In the genomic region with DNA sequence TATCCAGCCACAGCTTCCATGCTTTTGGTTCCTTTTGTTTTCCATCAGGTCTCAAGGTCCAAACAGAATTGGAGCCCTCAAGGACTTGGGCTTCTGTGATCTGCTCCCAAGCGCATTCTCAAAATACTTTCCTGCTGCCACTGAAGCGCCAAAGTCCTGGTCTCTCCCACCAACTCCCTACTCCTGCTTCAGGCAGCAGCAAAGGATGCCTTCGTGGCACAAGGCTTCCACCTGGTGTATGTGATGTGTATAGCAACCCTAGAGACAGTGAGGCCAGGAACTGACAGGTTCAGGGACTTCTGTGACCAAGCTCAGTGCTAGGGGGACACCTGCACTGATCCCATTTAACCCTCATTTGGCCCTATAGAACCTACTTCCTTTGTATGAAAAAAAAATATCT, we compare ENCODE assay signal across 8 mouse cellular contexts. TPM values are rescaled to one million over a fixed set of nuclear protein-coding genes. Genes with fewer than 3 reads are reported as not detected.
A peak's percentile ranks its signal among the peaks of the same experiment; 100 is the strongest.
DNase-seq lines count a peak whose midpoint lies in the region; ATAC-seq and TF ChIP-seq lines count a peak whose summit lies in the region.
"Had no signal": no experiment of that assay in that cellular context is flagged by ENCODE, and none has a peak within 500 bp of the region (broad histone marks: within the 10 kb centered on the region; RNA-seq: fewer than 3 reads in every experiment).

No protein-coding gene starts in this region.

- no peak for TF ChIP-seq POLR2A in bone marrow, adult 2 months (IDR thresholded peaks at IDR 0.05; ENCODE audit: borderline replicate concordance, control insufficient read depth, low read depth, low read length)

- H3K4me2 ChIP-seq in lung, embryonic 14.5 days: no peak overlapping the region
- H3K4me2 ChIP-seq in embryonic facial prominence, embryonic 11.5 days (ENCODE audit: low read depth, low read length): no peak overlapping the region
- H3K4me2 ChIP-seq in midbrain, embryonic 15.5 days: no peak overlapping the region

- peak; percentile 69 for DNase-seq in lung, embryonic 14.5 days
- DNase-seq in lung, postnatal 25 days (ENCODE audit: low spot score): no peak
- peak; percentile 64 for DNase-seq in embryonic facial prominence, embryonic 11.5 days (ENCODE audit: low spot score)
- peak; percentile 32 to 52 for DNase-seq in layer of hippocampus, adult 8-10 months (ENCODE audit: low spot score in 2 of 2)
- peak; percentile 4 for DNase-seq in yolk sac, embryonic 10.5 days (ENCODE audit: low spot score)

- no peaks in the 10 kb centered on the region for H3K4me1 ChIP-seq in lung, embryonic 14.5 days (ENCODE audit: insufficient read depth)
- H3K4me1 ChIP-seq in bone marrow, adult 2 months (ENCODE audit: control insufficient read depth, insufficient read depth, low read length): no peaks in the 10 kb centered on the region
- no peaks in the 10 kb centered on the region for H3K4me1 ChIP-seq in embryonic facial prominence, embryonic 11.5 days (ENCODE audit: control insufficient read depth, insufficient read depth, low read length)
- peaks cover 7% of the 10 kb centered on the region for H3K4me1 ChIP-seq in midbrain, embryonic 15.5 days
- H3K4me1 ChIP-seq: megakaryocyte, embryonic 14.5 days had no signal

- no peaks in the 10 kb centered on the region for H3K9me3 ChIP-seq in lung, embryonic 14.5 days (ENCODE audit: low read depth, low read length)
- H3K9me3 ChIP-seq in embryonic facial prominence, embryonic 11.5 days (replicated peaks; ENCODE audit: control insufficient read depth, low read length): no peaks in the 10 kb centered on the region
- no peaks in the 10 kb centered on the region for H3K9me3 ChIP-seq in midbrain, embryonic 15.5 days

- peak; percentile 84 for TF ChIP-seq CTCF in lung, embryonic 14.5 days (IDR thresholded peaks at IDR 0.05; ENCODE audit: low read depth)
- peak; percentile 26; the same call in 1 of the 2 replicates for TF ChIP-seq CTCF in bone marrow, adult 2 months (IDR thresholded peaks at IDR 0.05; ENCODE audit: control insufficient read depth, insufficient read depth, low read length)

- no peak overlapping the region for H3K4me3 ChIP-seq in lung, embryonic 14.5 days (ENCODE audit: low read depth, low read length)
- H3K4me3 ChIP-seq in bone marrow, adult 2 months (replicated peaks; ENCODE audit: control insufficient read depth, low read depth, low read length): no peak overlapping the region
- no peak overlapping the region for H3K4me3 ChIP-seq in embryonic facial prominence, embryonic 11.5 days (ENCODE audit: low read depth, low read length)
- H3K4me3 ChIP-seq in midbrain, embryonic 15.5 days: no peak overlapping the region
- H3K4me3 ChIP-seq: megakaryocyte, embryonic 14.5 days had no signal

- WGBS in lung, embryonic 14.5 days: 18% methylated on average over 3 of the region's 3 CpGs
- WGBS in bone marrow, adult 2 months: 33% methylated on average over 3 of the region's 3 CpGs
- WGBS in embryonic facial prominence, embryonic 11.5 days: 16% methylated on average over 3 of the region's 3 CpGs
- 17% methylated on average over 3 of the region's 3 CpGs for WGBS in midbrain, embryonic 15.5 days

- H3K27ac ChIP-seq in lung, embryonic 14.5 days (ENCODE audit: low read depth): no peak overlapping the region
- H3K27ac ChIP-seq in bone marrow, adult 2 months (ENCODE audit: control insufficient read depth, insufficient read depth, low read depth, low read length, poor library complexity): no peak overlapping the region
- no peak overlapping the region for H3K27ac ChIP-seq in embryonic facial prominence, embryonic 11.5 days (replicated peaks; ENCODE audit: low read depth, low read length)
- no peak overlapping the region for H3K27ac ChIP-seq in midbrain, embryonic 15.5 days

- H3K9ac ChIP-seq in lung, embryonic 14.5 days: no peak overlapping the region
- no peak overlapping the region for H3K9ac ChIP-seq in embryonic facial prominence, embryonic 11.5 days (replicated peaks; ENCODE audit: low read length)
- no peak overlapping the region for H3K9ac ChIP-seq in midbrain, embryonic 15.5 days

- ATAC-seq in lung, embryonic 14.5 days (ENCODE audit: insufficient read depth): no peak
- no peak for ATAC-seq in embryonic facial prominence, embryonic 11.5 days (replicated peaks; ENCODE audit: insufficient number of reproducible peaks, low FRiP score, low TSS enrichment, low read depth)
- ATAC-seq in midbrain, embryonic 15.5 days (replicated peaks): peak; percentile 50; the same call in 1 of the 2 replicates

- 0 out of 2 replicates have a peak, but pooled peaks cover 4% of the 10 kb centered on the region for H3K27me3 ChIP-seq in lung, embryonic 14.5 days (ENCODE audit: insufficient read depth, low read length)
- no peaks in the 10 kb centered on the region for H3K27me3 ChIP-seq in embryonic facial prominence, embryonic 11.5 days (ENCODE audit: control insufficient read depth, insufficient read depth, low read length)
- 0 out of 2 replicates have a peak, but pooled peaks cover 3% of the 10 kb centered on the region for H3K27me3 ChIP-seq in midbrain, embryonic 15.5 days (replicated peaks)

- no peaks in the 10 kb centered on the region for H3K36me3 ChIP-seq in lung, embryonic 14.5 days (ENCODE audit: insufficient read depth)
- no peaks in the 10 kb centered on the region for H3K36me3 ChIP-seq in embryonic facial prominence, embryonic 11.5 days (replicated peaks; ENCODE audit: control insufficient read depth, insufficient read depth, low read depth, low read length)
- H3K36me3 ChIP-seq in midbrain, embryonic 15.5 days (replicated peaks): no peaks in the 10 kb centered on the region

RNA-seq across cellular contexts. Expression of a gene that starts 54.0 kb away (rescaled TPM):
- not detected in 2 replicates for polyA plus RNA-seq in lung, embryonic 14.5 days (2014; fragmentation: Nextera tagmentation; extraction: Ambion mirVana)
- not detected in 2 replicates for polyA plus RNA-seq in bone marrow, adult 2 months (2011; ENCODE audit: insufficient read depth, insufficient read length, low replicate concordance, missing spikeins)
- polyA plus RNA-seq in embryonic facial prominence, embryonic 11.5 days (2014; fragmentation: Nextera tagmentation; extraction: Ambion mirVana): 0.13 and 0.20 TPM in 2 replicates
- total RNA-seq in layer of hippocampus, adult 8-10 months (2022): 1 to 10 TPM; 7.7 to 8.4 (median 8.1) TPM
- 0.89 and 0.93 TPM in 2 replicates for polyA plus RNA-seq in midbrain, embryonic 15.5 days (2015; fragmentation: Nextera tagmentation; extraction: Ambion mirVana)
